Mouse (Mus musculus) CD4-positive, CD25-positive, alpha-beta regulatory T cell, adult 4 months (primary cell): ENCODE measurements around the gene Olfr1303. TPM values are rescaled to one million over a fixed set of nuclear protein-coding genes. Genes with fewer than 3 reads are reported as not detected.

Experiments
- ATAC-seq: one replicate; pipeline ENCODE4 v1.8.0; 2017
- polyA plus RNA-seq, 2 experiments: library from polyadenylated mRNA; unstranded; fragments of 100-300 nt; shearing (Covaris generic); gene quantifications; one replicate each; pipeline ENCODE4 v1.2.1; 2017

The Olfr1303 gene
- not detected for polyA plus RNA-seq

GRCm38 (mm10) chr2:111820240-111820639 lies at the start of gene Olfr1303:
TSS of gene Olfr1303 (minus strand) at chr2:111820340.
- ATAC-seq, result no peak

- no peak for ATAC-seq
These were observed 7.2 kb downstream of the Olfr1303 start for GRCm38 (mm10) chr2:111812936-111813335.

GRCm38 (mm10) chr2:111777129-111777528 lies 43.0 kb downstream of the Olfr1303 start, which contains the start of gene Olfr1302:
TSS of gene Olfr1302 (plus strand) at chr2:111777429.
- no peak for ATAC-seq

Other genes starting within 250 kb of the Olfr1303 start
- gene Olfr1297, start 193.8 kb downstream of the Olfr1303 start, polyA plus RNA-seq, result not detected
- not detected for gene Olfr1298, start 171.1 kb downstream of the Olfr1303 start, polyA plus RNA-seq
- not detected for gene Olfr1299, start 158.9 kb downstream of the Olfr1303 start, polyA plus RNA-seq
- not detected for gene Olfr1301, start 69.3 kb downstream of the Olfr1303 start, polyA plus RNA-seq
- gene Olfr1302, start 42.9 kb downstream of the Olfr1303 start, polyA plus RNA-seq, result not detected
- not detected for gene Olfr1305, start 56.8 kb upstream of the Olfr1303 start, polyA plus RNA-seq
- not detected for gene Olfr1306, start 95.9 kb upstream of the Olfr1303 start, polyA plus RNA-seq
- gene Olfr1307, start 129.1 kb upstream of the Olfr1303 start, polyA plus RNA-seq, result under 1 TPM; 0.04 to 0.09 TPM
- gene Olfr1308, start 144.6 kb upstream of the Olfr1303 start, polyA plus RNA-seq, result not detected
- gene Olfr1309, start 169.9 kb upstream of the Olfr1303 start, polyA plus RNA-seq, result not detected
- not detected for gene Olfr1310, start 192.4 kb upstream of the Olfr1303 start, polyA plus RNA-seq
- not detected for gene Olfr1311, start 204.1 kb upstream of the Olfr1303 start, polyA plus RNA-seq
- gene Olfr1312, start 229.9 kb upstream of the Olfr1303 start, polyA plus RNA-seq, result under 1 TPM in 1 of 2 experiments, not detected in 1; 0.08 TPM